Mouse (Mus musculus) liver, embryonic 14.5 days (tissue): Measurements from ENCODE around the gene Nop58. TPM values are rescaled to one million over a fixed set of nuclear protein-coding genes. Genes with fewer than 3 reads are reported as not detected.

Source experiments
- ATAC-seq: fragments of 200-750 bp; cut with Nextera tagmentation; 2 replicates; pipeline ENCODE4 v1.8.0; 2017; ENCODE audit warnings: moderate number of reproducible peaks, mild to moderate bottlenecking, moderate library complexity; ENCODE audit not compliant: insufficient read depth
- DNase-seq, 3 experiments: peaks; one replicate each; pipeline ENCODE4 v3.0.0-alpha.2; 2012 to 2013; ENCODE audit warnings: low read depth in 3 of 3, low spot score in 3 of 3
- H3K27ac ChIP-seq: fragments of 300-500 bp; sonication (generic); 2 replicates; pipeline ENCODE4 v1.5.1; 2014; ENCODE audit warnings: moderate library complexity, mild to moderate bottlenecking, control low read depth, inconsistent platforms
- H3K27me3 ChIP-seq: fragments of 300-500 bp; sonication (generic); 2 replicates; pipeline ENCODE4 v1.6.1; 2014; ENCODE audit warnings: mild to moderate bottlenecking, low read length, moderate library complexity; ENCODE audit not compliant: control insufficient read depth, insufficient read depth
- H3K36me3 ChIP-seq: fragments of 300-500 bp; sonication (generic); replicated peaks from 2 replicates; pipeline ENCODE4 v1.6.1; 2014; ENCODE audit warnings: low read depth; ENCODE audit not compliant: control insufficient read depth, insufficient read depth
- H3K4me1 ChIP-seq, 2 experiments: fragments of 200-500 bp in 1 of 2; fragments of 300-500 bp in 1 of 2; sonication (generic) in 1 of 2; replicated peaks; 2 replicates each; pipeline ENCODE4 v1.6.1; 2012 to 2014; ENCODE audit warnings: antibody characterized with exemption in 1 of 2, inconsistent platforms in 1 of 2, low read length in 1 of 2; ENCODE audit not compliant: control insufficient read depth in 2 of 2, insufficient read depth in 2 of 2
- H3K4me2 ChIP-seq: fragments of 300-500 bp; sonication (generic); 2 replicates; pipeline ENCODE4 v1.6.1; 2014; ENCODE audit warnings: low read depth, mild to moderate bottlenecking, control low read depth, moderate library complexity
- H3K4me3 ChIP-seq, 2 experiments: fragments of 200-500 bp in 1 of 2; fragments of 300-500 bp in 1 of 2; sonication (generic) in 1 of 2; 2 replicates each; pipeline ENCODE4 v1.5.1; 2012 to 2014; ENCODE audit warnings: low read depth in 2 of 2, low read length in 2 of 2, mild to moderate bottlenecking in 2 of 2, control low read depth in 1 of 2, inconsistent platforms in 1 of 2, moderate library complexity in 1 of 2; ENCODE audit not compliant: insufficient read depth in 1 of 2
- H3K9ac ChIP-seq: fragments of 300-500 bp; sonication (generic); replicated peaks from 2 replicates; pipeline ENCODE4 v1.6.1; 2014; ENCODE audit warnings: mild to moderate bottlenecking, control low read depth, moderate library complexity
- H3K9me3 ChIP-seq: fragments of 300-500 bp; sonication (generic); 2 replicates; pipeline ENCODE4 v1.6.1; 2016; ENCODE audit warnings: low read length, mixed read lengths; ENCODE audit not compliant: control insufficient read depth
- CTCF ChIP-seq: IDR thresholded peaks from 2 replicates; pipeline ENCODE4 v1.5.1; 2016; ENCODE audit warnings: antibody characterized with exemption, low read depth, control low read depth
- EP300 ChIP-seq: IDR thresholded peaks from 2 replicates; pipeline ENCODE4 v1.6.1; 2016; ENCODE audit warnings: antibody characterized with exemption, low read depth
- WGBS: fragments of 180-500 bp; shearing (Covaris S2); extraction: QIAGEN DNeasy Blood & Tissue Kit; methylation state at CpG from one replicate; pipeline ENCODE4 v1.1.7; 2014; ENCODE audit not compliant: insufficient replicate concordance; 5-methylcytosine and 5-hydroxymethylcytosine counted together
- polyA plus RNA-seq, 2 experiments: library from polyadenylated mRNA; depleted of rRNA in 1 of 2; stranded (reverse) in 1 of 2; unstranded in 1 of 2; fragments of >200 nt; fragmentation: Nextera tagmentation in 1 of 2; extraction: Ambion mirVana in 1 of 2; gene quantifications; 2 replicates each; pipeline versions ENCODE4 v1.2.1 to v1.2.3; 2012 to 2014

The Nop58 gene
- polyA plus RNA-seq, 2 experiments = 76.0 to 124 TPM

GRCm38 (mm10) chr1:59755298-59755697, 70.5 kb downstream of the Nop58 start:
- TF ChIP-seq EP300 (no peak), CTCF (no peak)
- Histone ChIP-seq H3K9me3 (no peaks in the 10 kb centered on the region), H3K4me1 (no peaks in the 10 kb centered on the region), H3K9ac (no peak overlapping the region), H3K4me3 (no peak overlapping the region), H3K36me3 (no peaks in the 10 kb centered on the region), H3K27me3 (no peaks in the 10 kb centered on the region), H3K4me2 (no peak overlapping the region), H3K27ac (no peak overlapping the region)
- DNase-seq (no peak), ATAC-seq (no peak)
- WGBS = 43% methylated on average over 1 of the region's 1 CpGs

DNA sequence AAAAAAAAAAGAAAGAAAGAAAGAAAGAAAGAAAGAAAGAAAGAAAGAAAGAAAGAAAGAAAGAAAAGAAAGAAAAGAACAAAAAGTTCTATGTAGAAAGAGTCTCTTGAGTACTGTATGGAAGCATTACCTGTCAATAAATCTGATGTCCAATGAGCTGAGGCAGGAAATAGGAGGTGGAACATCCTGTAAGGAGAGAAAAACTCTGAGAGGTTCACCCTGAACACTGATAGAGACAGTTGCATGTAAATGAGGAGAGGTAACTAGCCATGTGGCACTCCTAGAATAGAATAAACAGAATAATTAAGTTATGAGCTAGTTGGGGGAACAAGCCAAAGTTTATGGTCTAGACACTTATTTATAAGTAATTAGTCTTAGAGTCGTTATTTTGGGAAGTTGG, 73.6 kb downstream of the Nop58 start:
- DNase-seq (no peak), ATAC-seq (no peak)
- Histone ChIP-seq H3K9me3 (no peaks in the 10 kb centered on the region), H3K4me1 (peaks cover 4 to 5% of the 10 kb centered on the region in 2 experiments; a peak in 3 of 4 replicates), H3K36me3 (no peaks in the 10 kb centered on the region), H3K4me2 (no peak overlapping the region), H3K9ac (no peak overlapping the region), H3K4me3 (no peak overlapping the region), H3K27me3 (no peaks in the 10 kb centered on the region), H3K27ac (no peak overlapping the region)
- WGBS = 69% methylated on average over 1 of the region's 1 CpGs
- no peak for TF ChIP-seq EP300
- TF ChIP-seq CTCF = no peak

DNA sequence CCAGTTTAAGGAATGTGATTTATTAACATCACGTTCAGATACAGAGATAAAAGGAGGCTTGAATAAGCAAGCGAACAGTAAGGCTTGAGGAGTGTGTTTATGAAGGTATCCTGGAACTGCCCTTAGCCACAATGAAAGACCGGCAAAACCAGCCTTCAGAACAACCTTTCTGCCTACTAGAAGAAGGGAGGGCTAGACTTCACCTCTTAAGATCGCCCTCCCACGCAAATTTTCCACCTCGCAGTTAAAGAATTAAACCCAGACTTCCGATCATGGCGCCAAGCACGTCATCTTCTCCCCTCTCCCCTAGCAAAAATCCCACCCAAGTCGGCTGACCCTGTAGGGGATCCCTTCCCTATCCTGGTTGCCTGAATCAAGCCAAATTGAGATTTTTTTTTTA, 77.4 kb downstream of the Nop58 start:
- H3K36me3 ChIP-seq = no peaks in the 10 kb centered on the region
- no peak for DNase-seq
- H3K4me2 ChIP-seq = peak overlapping the region; percentile 99
- no peak overlapping the region for H3K27ac ChIP-seq
- no peaks in the 10 kb centered on the region for H3K27me3 ChIP-seq
- H3K4me1 ChIP-seq = peaks cover 4 to 5% of the 10 kb centered on the region in 2 experiments; a peak in 3 of 4 replicates
- WGBS = 15% methylated on average over 10 of the region's 10 CpGs
- peak overlapping the region; percentile 79 for H3K9ac ChIP-seq
- no peak for ATAC-seq
- TF ChIP-seq CTCF = no peak
- no peaks in the 10 kb centered on the region for H3K9me3 ChIP-seq
- H3K4me3 ChIP-seq = peak overlapping the region; percentile 84 to 85; a peak in 3 of 4 replicates

DNA sequence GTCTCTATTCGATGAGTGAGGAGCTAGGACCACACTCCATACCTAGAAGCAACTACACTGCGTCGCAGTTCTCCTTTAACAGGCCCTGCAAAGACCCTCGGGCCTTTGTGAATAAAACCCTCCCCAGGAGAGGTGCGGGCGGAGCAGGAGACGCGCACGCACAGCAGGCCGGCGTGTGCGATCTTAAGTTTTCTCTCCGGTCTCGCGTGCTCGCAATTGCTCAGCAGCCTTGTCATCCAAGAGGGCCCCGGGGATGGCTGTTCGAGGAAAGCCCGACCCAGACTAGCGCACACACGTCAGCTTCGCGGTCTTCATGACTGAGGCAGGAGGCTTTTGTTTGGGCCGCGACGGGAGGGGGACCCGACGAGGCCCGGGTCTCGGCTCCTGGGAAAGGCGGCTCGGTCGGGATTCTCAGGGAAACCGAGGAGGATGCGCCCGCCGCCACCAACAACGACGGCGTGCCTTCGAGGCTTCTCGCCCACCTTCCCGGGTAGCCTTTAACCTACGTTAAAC, 77.9 kb downstream of the Nop58 start:
- no peaks in the 10 kb centered on the region for H3K9me3 ChIP-seq
- no peak overlapping the region for H3K27ac ChIP-seq
- peak overlapping the region; percentile 99 for H3K4me2 ChIP-seq
- DNase-seq (no peak), ATAC-seq (peak; percentile 50)
- under 1% methylated on average over 44 of the region's 44 CpGs for WGBS
- peak overlapping the region; percentile 84 to 85 for H3K4me3 ChIP-seq
- no peaks in the 10 kb centered on the region for H3K36me3 ChIP-seq
- peak overlapping the region; percentile 79 for H3K9ac ChIP-seq
- peaks cover 4 to 5% of the 10 kb centered on the region in 2 experiments; a peak in 3 of 4 replicates for H3K4me1 ChIP-seq
- no peak for TF ChIP-seq CTCF
- no peaks in the 10 kb centered on the region for H3K27me3 ChIP-seq

- peak within 1 kb of the TSS; percentile 99 for H3K4me2 ChIP-seq
- H3K27me3 ChIP-seq = no peaks in the 10 kb centered on the region
- under 1% methylated on average over 71 of the region's 75 CpGs for WGBS
- no peaks in the 10 kb centered on the region for H3K9me3 ChIP-seq
- ATAC-seq = peak; percentile 90
- TF ChIP-seq EP300 = no peak
- peak; percentile 49 for TF ChIP-seq CTCF
- peak within 1 kb of the TSS; percentile 85 to 98 for H3K4me3 ChIP-seq
- no peaks in the 10 kb centered on the region for H3K36me3 ChIP-seq
- H3K9ac ChIP-seq = peak within 1 kb of the TSS; percentile 79
- H3K27ac ChIP-seq = peak within 1 kb of the TSS; percentile 57
- DNase-seq = peak; percentile 60 to 67 (median 67)
- H3K4me1 ChIP-seq = peaks cover 4 to 5% of the 10 kb centered on the region in 2 experiments; a peak in 3 of 4 replicates
These were observed 78.5 kb downstream of the Nop58 start, which contains the start of gene Bmpr2 for GRCm38 (mm10) chr1:59763164-59763768. TSS of gene Bmpr2 (plus strand) at chr1:59763400.
